Mouse (Mus musculus): Measurements from ENCODE around the gene Esrrg. TPM values are rescaled to one million over a fixed set of nuclear protein-coding genes. Genes with fewer than 3 reads are reported as not detected.

The Esrrg gene
- total and polyA plus RNA-seq, 2 experiments from 2014 or later, result 17.1 to 39.8 TPM

DNA sequence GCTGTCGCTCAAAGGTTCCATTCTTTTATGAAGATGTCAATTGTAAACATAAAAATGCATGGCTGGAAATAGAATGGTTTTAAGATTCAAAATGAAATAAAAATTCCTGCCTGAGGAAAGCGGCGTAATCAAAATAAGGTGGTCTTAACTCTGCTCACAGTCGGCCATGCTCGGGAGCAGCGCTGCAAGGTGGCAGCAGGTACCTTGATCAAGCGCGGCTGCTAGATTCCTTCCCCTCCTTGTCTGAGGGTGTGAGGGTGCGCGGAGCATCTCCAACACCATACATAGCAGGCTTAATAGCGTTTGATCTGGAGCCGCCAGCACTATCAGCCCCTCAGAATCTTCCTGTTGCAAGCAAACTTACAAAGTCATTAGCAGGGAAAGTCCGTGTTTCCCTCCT is 399.9 kb downstream of the Esrrg start:
- no peak overlapping the region for H3K27ac ChIP-seq (ENCODE audit: low read depth, low read length)
- DNase-seq (ENCODE audit: low spot score) (no peak), ATAC-seq (ENCODE audit: low FRiP score) (no peak)
- TF ChIP-seq CTCF (IDR thresholded peaks at IDR 0.05), result no peak
- no peak overlapping the region for H3K4me3 ChIP-seq (ENCODE audit: low read depth, low read length)
- H3K4me1 ChIP-seq (ENCODE audit: insufficient read depth, low read length), result no peaks in the 10 kb centered on the region
- H3K27me3 ChIP-seq (ENCODE audit: insufficient read depth, low read length), result no peaks in the 10 kb centered on the region
- H3K9me3 ChIP-seq (ENCODE audit: low read length), result no peaks in the 10 kb centered on the region
- no peak overlapping the region for H3K9ac ChIP-seq (replicated peaks; ENCODE audit: low read length, poor library complexity, severe bottlenecking)
- WGBS, result 67% methylated on average over 13 of the region's 13 CpGs
- no peaks in the 10 kb centered on the region for H3K36me3 ChIP-seq (ENCODE audit: insufficient read depth, low read length)
- no peak overlapping the region for H3K4me2 ChIP-seq (ENCODE audit: low read depth, low read length, poor library complexity, severe bottlenecking)

DNA sequence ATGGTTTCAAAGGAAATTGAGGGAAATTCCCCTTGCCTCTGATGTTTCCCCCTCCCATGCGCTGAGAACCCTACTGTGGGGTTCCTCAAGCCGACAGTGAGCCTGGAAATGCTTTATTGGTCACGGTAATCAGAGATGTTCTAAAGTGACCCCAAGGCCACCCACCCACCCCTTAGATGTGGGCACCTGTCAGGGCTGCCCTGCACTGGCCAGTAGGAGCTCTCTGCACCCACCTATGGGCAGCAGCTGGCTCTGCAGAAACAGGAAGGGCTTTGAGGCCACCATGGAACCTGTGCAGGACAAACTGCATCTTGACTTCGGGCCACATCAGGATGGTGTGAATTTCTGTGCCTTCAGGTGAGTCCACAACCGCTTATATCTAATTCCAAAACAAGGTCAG is 401.3 kb downstream of the Esrrg start:
- H3K27ac ChIP-seq (ENCODE audit: low read depth, low read length), result no peak overlapping the region
- TF ChIP-seq CTCF (IDR thresholded peaks at IDR 0.05), result peak; percentile 9; the same call in 1 of the 2 replicates
- DNase-seq (ENCODE audit: low spot score), result no peak
- no peak overlapping the region for H3K4me3 ChIP-seq (ENCODE audit: low read depth, low read length)
- no peaks in the 10 kb centered on the region for H3K9me3 ChIP-seq (ENCODE audit: low read length)
- H3K9ac ChIP-seq (replicated peaks; ENCODE audit: low read length, poor library complexity, severe bottlenecking), result no peak overlapping the region
- no peaks in the 10 kb centered on the region for H3K27me3 ChIP-seq (ENCODE audit: insufficient read depth, low read length)
- 83% methylated on average over 5 of the region's 5 CpGs for WGBS
- H3K36me3 ChIP-seq (ENCODE audit: insufficient read depth, low read length), result no peaks in the 10 kb centered on the region
- no peak overlapping the region for H3K4me2 ChIP-seq (ENCODE audit: low read depth, low read length, poor library complexity, severe bottlenecking)
- H3K4me1 ChIP-seq (ENCODE audit: insufficient read depth, low read length), result no peaks in the 10 kb centered on the region
- ATAC-seq (ENCODE audit: low FRiP score), result no peak

DNA sequence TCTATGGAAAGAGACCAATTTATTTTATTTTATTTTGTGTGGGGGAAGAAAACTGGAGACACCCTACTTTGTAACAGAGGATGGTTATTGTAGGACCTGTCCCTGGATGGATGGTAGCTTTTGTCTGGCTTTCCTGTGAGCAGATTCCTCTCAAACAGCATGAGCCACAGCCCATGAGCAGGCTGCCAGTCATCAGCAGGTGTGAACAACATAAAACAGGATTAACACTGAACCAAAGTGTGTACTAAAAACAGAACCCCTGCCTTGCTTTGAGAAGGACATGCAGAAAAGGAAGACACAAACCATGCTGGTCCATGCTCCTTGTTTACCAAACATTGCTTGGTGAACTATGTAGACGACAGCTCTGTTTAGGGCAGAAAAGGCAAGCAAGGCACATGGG is 402.3 kb downstream of the Esrrg start:
- H3K9ac ChIP-seq (replicated peaks; ENCODE audit: low read length, poor library complexity, severe bottlenecking), result no peak overlapping the region
- H3K4me3 ChIP-seq (ENCODE audit: low read depth, low read length), result no peak overlapping the region
- H3K9me3 ChIP-seq (ENCODE audit: low read length), result no peaks in the 10 kb centered on the region
- H3K4me2 ChIP-seq (ENCODE audit: low read depth, low read length, poor library complexity, severe bottlenecking), result no peak overlapping the region
- WGBS, result 65% methylated on average over 1 of the region's 1 CpGs
- H3K4me1 ChIP-seq (ENCODE audit: insufficient read depth, low read length), result no peaks in the 10 kb centered on the region
- DNase-seq (ENCODE audit: low spot score), result no peak
- no peak overlapping the region for H3K27ac ChIP-seq (ENCODE audit: low read depth, low read length)
- TF ChIP-seq CTCF (IDR thresholded peaks at IDR 0.05), result no peak
- no peaks in the 10 kb centered on the region for H3K27me3 ChIP-seq (ENCODE audit: insufficient read depth, low read length)
- ATAC-seq (ENCODE audit: low FRiP score), result no peak
- no peaks in the 10 kb centered on the region for H3K36me3 ChIP-seq (ENCODE audit: insufficient read depth, low read length)

DNA sequence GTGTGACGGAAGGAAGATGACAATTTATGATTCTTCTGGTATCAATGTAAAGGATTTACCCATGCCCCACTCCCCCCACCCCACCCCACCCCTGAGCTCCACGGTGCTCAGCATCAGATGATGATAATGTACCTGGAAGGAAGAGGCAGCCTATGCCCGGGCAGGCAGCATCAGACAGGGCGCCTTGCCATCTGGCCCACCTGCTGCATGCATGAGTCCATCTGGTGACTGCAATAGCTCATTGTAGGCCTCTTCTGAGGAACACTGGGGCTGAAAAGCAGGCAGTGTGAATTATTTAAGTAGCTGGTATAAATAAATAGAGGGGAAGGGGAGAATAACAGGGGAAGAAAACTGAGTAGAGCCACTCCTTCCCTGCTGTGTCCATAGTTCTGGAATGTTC is 405.8 kb downstream of the Esrrg start:
- Histone ChIP-seq H3K27ac (ENCODE audit: low read depth, low read length) (no peak overlapping the region), H3K4me2 (ENCODE audit: low read depth, low read length, poor library complexity, severe bottlenecking) (no peak overlapping the region), H3K4me3 (ENCODE audit: low read depth, low read length) (no peak overlapping the region), H3K9ac (replicated peaks; ENCODE audit: low read length, poor library complexity, severe bottlenecking) (no peak overlapping the region), H3K36me3 (ENCODE audit: insufficient read depth, low read length) (no peaks in the 10 kb centered on the region), H3K27me3 (ENCODE audit: insufficient read depth, low read length) (no peaks in the 10 kb centered on the region), H3K9me3 (ENCODE audit: low read length) (no peaks in the 10 kb centered on the region), H3K4me1 (ENCODE audit: insufficient read depth, low read length) (no peaks in the 10 kb centered on the region)
- TF ChIP-seq CTCF (IDR thresholded peaks at IDR 0.05), result no peak
- ATAC-seq (ENCODE audit: low FRiP score), result no peak
- 73% methylated on average over 4 of the region's 4 CpGs for WGBS
- peak; percentile 72 for DNase-seq (ENCODE audit: low spot score)

DNA sequence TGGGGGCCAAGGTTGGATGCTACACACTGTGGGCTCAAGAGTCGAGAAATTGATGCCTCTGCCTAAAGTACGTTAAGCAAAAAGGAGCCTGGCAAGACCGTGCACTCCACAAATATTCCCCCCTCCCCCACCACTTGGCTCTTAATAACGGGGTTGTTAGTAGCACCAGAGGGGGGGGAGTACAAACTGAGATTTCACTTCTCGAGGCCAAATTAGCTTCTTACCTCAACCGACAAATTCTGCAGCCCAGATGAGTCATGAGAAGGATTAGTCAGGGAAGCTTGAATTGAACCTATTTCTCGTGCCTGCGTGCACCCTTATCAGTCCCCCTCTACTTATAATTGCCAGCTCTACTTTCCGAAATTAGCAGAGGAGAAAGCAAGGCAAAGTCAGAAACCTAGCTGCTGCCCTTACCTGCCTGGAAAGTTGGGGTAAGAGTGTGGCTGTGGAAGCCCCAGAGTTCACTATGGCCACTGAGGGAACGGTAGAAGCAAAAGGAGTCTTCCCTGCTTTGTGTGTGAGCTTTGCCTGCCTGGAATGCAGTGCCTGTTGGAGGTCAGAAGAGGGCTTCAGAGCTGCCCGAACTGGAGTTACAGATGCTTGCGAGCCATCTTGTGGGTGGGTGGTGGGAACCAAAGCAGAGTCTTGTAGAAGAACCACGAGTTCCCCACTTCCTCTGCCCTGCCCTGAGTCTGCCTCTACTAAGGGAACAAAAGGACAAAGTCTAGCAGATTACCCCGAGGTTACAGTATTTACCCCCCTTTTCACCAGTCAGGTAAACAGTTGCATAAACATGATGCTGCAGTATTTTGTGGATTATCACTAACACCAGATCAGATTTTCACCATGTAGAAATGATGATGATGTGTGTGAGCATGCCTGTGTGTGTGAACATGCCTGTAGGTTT is 409.6 kb downstream of the Esrrg start:
- Histone ChIP-seq H3K27ac (ENCODE audit: low read depth, low read length) (no peak overlapping the region), H3K4me2 (ENCODE audit: low read depth, low read length, poor library complexity, severe bottlenecking) (no peak overlapping the region), H3K36me3 (ENCODE audit: insufficient read depth, low read length) (no peaks in the 10 kb centered on the region), H3K4me3 (ENCODE audit: low read depth, low read length) (no peak overlapping the region), H3K4me1 (ENCODE audit: insufficient read depth, low read length) (no peaks in the 10 kb centered on the region), H3K9me3 (ENCODE audit: low read length) (no peaks in the 10 kb centered on the region), H3K9ac (replicated peaks; ENCODE audit: low read length, poor library complexity, severe bottlenecking) (no peak overlapping the region), H3K27me3 (ENCODE audit: insufficient read depth, low read length) (no peaks in the 10 kb centered on the region)
- 68% methylated on average over 14 of the region's 14 CpGs for WGBS
- no peak for DNase-seq (ENCODE audit: low spot score)
- no peak for ATAC-seq (ENCODE audit: low FRiP score)
- TF ChIP-seq CTCF (IDR thresholded peaks at IDR 0.05), result no peak

DNA sequence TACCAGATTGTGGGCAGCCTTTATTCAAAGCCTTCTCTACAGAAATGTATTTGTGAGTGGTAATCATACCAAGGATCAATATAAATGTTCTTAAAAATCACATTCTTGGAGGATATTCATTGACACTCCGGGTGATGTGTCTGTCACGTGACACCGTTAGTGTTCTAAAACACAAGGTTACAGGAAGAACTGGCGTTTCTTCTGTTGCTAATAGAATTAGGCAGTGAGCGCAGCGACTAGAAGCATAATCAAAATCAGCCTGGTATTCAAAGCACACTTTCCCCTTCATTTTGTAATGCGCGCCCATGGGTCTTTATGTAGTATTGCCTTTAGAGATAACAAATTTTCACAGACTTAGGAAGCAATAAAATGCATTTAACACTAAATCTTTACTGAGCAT is 420.6 kb downstream of the Esrrg start:
- TF ChIP-seq CTCF (IDR thresholded peaks at IDR 0.05), result no peak
- Histone ChIP-seq H3K27me3 (ENCODE audit: insufficient read depth, low read length) (no peaks in the 10 kb centered on the region), H3K4me2 (ENCODE audit: low read depth, low read length, poor library complexity, severe bottlenecking) (0 out of 2 replicates have a peak overlapping the region, but pooled peaks have one; percentile 9), H3K4me1 (ENCODE audit: insufficient read depth, low read length) (no peaks in the 10 kb centered on the region), H3K9ac (replicated peaks; ENCODE audit: low read length, poor library complexity, severe bottlenecking) (no peak overlapping the region), H3K4me3 (ENCODE audit: low read depth, low read length) (no peak overlapping the region), H3K9me3 (ENCODE audit: low read length) (no peaks in the 10 kb centered on the region), H3K36me3 (ENCODE audit: insufficient read depth, low read length) (no peaks in the 10 kb centered on the region), H3K27ac (ENCODE audit: low read depth, low read length) (no peak overlapping the region)
- ATAC-seq (ENCODE audit: low FRiP score) (no peak), DNase-seq (ENCODE audit: low spot score) (no peak)
- 37% methylated on average over 8 of the region's 8 CpGs for WGBS

Measured in midbrain, postnatal 0 days (tissue).